Mouse (Mus musculus) c-Kit-negative CD71-positive TER-119-positive erythroid progenitor cells, embryonic 14.5 days (primary cell): ENCODE data around the gene Hist1h2be.
A peak's percentile ranks its signal among the peaks of the same experiment; 100 is the strongest.
"Not testable (repeated sequence)": the region's sequence is repeated elsewhere in the genome, so short reads cannot be mapped to it uniquely, and the experiment has no call there.

ENCODE experiments used
- DNase-seq: peaks from one replicate; pipeline ENCODE4 v3.0.0-alpha.2; 2013; ENCODE audit warnings: low read depth, low spot score

The Hist1h2be gene

DNA sequence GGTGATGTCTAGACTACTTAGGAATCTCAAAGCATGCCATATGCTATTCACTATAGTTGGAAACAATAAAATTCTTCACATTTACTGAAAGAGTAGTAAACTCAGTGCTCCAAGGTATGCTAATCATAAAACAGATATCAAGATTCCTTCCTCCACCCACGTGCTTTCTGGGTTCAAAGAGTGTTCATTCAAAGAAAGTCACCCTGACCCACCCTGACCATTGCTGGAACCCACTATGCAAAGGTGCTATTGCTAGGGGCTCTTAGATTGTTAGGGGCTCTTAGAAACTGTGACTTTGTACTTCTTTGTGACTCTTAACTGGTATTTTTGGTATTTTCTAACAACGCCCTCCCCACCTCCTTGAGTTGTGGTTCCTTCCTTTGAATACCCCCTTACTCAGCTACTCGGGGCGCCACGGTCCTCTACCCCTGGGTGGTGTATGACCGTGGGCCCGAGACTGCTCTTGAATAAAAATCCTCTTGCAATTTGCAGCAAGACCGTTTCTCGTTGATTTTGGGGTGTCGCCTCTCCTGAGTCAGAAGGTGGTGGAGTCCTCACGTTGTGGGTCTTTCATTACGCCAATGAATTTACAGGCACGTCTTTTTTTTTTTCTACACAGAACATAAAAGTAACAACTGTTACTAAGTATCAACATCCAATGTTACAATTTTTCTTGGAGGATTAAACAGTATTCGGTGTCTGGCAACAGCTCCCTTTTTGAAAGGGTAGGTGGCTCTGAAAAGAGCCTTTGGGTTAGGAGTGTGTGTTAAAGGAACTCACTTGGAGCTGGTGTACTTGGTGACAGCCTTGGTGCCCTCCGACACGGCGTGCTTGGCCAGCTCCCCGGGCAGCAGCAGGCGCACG is 47.7 kb downstream of the Hist1h2be start:
- DNase-seq: peak; percentile 47

DNA sequence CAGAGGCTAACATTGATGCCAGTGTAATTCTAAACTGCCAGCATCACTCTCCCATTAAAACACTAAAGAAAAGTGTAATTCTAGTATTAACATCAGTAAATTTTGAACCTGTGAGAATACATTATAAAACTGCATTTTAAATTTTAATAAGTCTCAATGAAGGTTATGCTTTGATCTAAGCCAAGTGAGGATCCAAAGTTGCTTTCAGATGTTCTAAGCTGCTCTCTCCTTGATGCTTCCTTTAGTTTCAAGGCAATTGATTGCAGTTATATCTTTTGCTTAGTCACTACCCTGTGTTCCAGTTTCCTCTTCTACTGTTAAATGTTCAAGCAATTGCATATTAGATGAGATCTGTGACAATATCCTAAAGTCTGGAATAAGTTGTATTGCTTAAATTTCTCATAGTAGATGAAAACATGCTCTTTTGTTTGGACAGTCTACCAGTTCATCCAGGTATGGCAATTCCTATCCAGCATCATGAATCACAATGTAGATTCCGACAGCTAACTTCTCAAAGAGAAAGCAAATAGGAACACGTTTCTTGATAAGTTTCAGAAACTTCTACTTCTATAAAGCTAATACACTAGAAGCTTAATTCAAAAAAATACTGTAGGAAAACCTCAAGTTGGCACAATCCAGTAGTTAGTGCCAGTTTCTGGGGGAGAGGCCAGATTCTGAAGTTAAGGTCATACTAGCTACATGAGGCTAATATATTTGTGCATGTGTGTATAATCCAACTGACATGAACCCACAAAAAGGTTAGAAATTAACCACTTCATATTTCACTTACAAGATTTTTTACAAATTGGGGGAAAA is 48.5 kb downstream of the Hist1h2be start:
- peak; percentile 62 for DNase-seq

DNA sequence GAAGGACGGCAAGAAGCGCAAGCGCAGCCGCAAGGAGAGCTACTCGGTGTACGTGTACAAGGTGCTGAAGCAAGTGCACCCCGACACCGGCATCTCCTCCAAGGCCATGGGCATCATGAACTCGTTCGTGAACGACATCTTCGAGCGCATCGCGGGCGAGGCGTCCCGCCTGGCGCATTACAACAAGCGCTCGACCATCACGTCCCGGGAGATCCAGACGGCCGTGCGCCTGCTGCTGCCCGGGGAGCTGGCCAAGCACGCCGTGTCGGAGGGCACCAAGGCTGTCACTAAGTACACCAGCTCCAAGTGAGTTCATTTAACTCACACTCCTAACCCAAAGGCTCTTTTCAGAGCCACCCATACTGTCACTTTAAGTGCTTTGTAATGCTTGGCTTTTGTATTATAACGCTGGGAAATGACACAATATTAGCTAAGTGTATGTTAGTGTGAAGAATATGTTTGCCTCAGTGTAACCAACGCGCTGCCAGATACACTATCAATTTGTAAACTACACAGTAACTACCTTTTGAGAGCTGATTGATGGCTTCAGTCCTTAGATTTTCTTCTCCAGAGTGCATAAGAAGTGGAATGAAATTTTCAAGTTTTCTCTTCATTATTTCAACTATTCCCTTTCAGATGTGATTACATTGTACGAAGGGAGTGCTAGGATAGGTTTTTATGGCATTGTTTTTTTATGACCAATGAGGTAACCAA is 49.3 kb downstream of the Hist1h2be start:
- peak; percentile 57 for DNase-seq

DNA sequence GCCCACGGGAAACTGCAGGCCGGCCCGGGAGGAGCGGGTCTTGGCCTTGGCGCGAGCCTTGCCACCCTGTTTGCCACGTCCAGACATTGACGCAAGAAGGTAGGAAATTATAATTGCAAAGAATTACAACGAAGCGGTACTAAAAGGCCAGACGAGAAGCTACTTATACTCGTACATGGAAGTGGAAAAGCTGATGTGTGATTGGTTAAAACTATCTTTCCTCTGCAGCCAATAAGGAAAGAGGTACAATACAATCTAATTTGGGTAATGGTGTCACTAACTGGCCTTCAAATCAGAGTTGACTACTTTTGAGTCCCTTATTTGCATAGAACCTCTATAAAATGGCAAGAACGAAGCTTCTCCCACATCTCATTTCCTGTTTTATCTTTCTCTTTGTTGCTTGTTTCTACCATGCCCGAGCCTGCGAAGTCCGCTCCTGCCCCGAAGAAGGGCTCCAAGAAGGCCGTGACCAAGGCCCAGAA is 49.9 kb downstream of the Hist1h2be start, which contains the start of the genes Hist1h2ae and Hist1h2bg:
Gene Hist1h2ae, minus strand, starts transcription at position 199 of the 482 bp plus-strand sequence.
Gene Hist1h2bg, plus strand, starts transcription at position 375 of the 482 bp plus-strand sequence.
- DNase-seq: peak; percentile 93

DNA sequence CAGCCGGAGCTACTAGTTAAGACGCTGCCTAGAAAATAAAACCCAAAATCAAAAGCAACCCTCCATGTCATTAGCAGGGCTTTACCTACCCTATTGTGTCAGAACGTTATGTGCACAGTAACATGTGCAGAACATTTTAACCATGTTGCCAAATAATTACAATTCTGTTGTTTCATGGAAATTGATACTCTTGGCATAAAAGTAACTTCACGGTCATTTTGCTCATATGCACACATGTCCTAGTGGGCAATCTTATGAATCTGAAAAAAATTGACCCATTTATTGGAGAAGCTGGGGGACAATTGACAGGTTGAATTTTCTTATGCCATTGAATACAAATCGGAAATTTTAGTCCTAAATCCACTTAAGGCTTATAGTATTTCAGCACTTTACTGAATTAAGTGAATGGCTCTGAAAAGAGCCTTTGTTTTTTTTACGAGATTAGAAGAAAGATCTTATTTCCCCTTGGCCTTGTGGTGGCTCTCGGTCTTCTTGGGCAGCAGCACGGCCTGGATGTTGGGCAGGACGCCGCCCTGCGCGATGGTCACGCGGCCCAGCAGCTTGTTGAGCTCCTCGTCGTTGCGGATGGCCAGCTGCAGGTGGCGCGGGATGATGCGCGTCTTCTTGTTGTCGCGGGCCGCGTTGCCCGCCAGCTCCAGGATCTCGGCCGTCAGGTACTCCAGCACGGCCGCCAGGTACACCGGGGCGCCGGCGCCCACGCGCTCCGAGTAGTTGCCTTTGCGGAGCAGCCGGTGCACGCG is 50.5 kb downstream of the Hist1h2be start:
- DNase-seq: peak; percentile 49

DNA sequence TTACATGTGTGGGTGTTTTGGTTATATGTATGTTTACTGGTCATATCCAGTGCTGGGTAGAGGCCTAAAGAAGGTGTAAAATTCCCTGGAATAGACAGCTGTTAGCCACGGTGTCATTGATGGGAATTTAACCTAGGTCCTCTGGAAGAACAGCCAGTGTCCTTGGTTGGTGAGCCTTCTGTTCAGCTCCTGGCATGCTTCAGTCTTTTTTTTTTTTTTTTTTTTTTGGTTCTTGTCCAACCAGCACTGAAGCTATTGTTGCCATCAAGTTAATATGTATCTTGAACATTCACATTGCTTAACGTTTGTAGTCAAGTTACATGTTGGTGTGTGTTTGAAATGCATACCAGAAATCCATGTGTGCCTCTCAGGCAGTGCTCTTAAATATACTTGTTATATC is 56.4 kb downstream of the Hist1h2be start:
- no peak for DNase-seq

DNA sequence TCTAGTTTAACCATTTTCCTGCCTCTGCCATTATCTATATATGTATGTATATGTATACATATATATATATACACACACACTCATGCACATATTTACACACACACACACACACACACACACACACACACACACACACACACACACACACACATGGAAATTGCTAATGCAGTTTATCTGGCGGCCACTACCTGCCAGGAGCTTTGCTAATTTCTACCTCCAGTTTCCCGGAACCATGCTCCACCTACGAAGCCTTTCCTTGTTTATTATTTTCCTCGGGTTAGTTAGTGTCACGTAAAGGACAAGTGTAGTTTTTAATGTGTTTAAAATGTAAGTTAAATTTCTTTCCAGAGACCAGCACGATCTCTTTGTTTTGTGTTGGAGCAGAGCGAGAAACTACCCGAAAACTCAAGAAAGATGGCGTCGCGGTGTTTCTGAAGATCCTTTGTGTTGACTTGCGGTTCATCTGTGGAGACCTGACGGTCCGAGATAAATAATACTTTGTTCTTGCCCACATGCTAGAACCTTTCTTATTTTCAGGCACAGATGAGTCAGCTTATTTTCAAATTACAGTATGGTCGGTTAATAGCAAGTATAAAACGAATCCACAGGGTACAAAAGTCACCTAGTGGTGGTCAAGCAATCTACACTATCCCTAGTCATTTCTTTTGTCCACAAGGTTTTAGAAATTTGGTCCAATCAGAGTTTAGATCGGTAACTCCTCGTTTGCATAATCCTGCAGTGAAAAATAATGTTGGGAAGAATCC is 58.0 kb downstream of the Hist1h2be start:
- no peak for DNase-seq

DNA sequence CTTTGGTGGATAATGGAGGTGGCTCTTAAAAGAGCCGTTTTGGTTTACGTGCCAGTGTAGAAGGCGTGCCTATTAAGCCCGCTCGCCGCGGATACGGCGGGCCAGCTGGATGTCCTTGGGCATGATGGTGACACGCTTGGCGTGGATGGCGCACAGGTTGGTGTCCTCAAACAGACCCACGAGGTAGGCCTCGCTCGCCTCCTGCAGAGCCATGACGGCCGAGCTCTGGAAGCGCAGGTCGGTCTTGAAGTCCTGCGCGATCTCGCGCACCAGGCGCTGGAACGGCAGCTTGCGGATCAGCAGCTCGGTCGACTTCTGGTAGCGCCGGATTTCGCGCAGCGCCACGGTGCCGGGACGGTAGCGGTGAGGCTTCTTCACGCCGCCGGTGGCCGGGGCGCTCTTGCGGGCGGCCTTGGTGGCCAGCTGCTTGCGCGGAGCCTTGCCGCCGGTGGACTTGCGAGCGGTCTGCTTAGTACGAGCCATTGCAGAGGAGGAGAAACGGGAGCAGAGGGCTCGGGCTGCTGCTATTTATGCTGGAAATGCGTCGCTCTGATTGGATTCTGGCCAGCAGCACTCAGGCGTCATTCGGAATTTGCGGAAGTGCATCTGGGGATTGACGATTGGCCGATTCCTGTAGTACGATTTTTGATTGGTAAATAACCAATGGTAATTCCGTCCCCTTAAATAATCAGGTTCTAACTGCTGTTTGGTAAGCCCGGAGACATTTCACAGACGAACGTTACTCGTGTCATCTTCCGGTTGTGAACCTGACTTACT is 58.9 kb downstream of the Hist1h2be start, which contains the start of gene Hist1h3e:
Gene Hist1h3e, minus strand, starts transcription at position 487 of the 777 bp plus-strand sequence.
- DNase-seq: peak; percentile 94

DNA sequence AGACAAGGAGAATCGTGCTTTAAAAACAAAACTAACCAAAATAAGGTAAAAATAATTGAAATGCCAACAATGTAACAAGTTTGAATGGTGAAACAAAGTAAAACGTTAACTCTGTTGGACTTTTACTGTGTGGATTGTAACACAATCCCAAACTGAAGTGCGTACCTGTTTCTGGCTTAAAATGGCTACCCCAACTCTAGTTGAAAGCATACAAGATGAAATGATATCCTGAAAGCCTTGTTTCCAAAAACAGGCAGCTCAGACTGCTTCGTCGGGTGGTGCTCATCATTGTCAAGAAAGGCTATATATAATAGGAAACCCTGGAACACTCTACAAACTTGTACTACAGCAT is 59.4 kb downstream of the Hist1h2be start:
- DNase-seq: not testable (repeated sequence)

DNA sequence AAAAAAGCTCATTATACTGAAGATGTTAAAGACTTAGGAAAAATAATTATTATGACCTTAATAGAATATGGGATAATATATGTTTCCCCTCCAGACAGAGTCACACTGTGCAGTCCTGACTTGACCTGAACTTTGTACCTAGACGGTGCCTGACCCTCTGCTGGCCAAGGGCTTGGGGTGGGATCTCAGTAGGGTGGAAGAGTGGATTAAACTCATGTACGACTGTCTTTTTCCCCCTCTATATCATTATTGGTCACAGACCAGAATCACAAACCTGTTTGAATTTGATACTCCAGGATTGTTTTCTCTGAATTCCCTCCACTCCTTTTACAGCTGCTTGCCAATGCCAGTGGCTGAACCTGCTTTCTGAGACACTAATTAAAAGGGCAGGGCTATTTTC is 60.2 kb downstream of the Hist1h2be start:
- not testable (repeated sequence) for DNase-seq

DNA sequence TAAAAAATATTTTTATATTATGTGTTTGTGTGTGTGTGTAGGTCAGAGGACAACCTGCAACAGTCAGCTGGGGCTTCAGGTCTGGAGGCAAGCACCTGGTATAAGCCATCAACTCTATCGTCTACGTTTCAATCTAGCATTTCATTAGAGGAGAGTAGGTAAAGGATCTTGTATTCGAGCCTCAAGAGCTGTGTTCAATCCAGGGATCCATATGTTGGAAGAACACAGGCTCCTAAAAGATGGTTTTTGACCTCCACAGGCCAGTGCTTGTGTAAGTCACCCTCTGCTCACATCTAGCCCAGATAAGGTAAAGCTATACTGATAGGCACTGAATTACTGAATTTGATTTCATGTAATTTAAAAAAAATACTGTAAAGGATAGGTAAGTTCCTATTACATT is 64.0 kb downstream of the Hist1h2be start:
- DNase-seq: no peak

DNA sequence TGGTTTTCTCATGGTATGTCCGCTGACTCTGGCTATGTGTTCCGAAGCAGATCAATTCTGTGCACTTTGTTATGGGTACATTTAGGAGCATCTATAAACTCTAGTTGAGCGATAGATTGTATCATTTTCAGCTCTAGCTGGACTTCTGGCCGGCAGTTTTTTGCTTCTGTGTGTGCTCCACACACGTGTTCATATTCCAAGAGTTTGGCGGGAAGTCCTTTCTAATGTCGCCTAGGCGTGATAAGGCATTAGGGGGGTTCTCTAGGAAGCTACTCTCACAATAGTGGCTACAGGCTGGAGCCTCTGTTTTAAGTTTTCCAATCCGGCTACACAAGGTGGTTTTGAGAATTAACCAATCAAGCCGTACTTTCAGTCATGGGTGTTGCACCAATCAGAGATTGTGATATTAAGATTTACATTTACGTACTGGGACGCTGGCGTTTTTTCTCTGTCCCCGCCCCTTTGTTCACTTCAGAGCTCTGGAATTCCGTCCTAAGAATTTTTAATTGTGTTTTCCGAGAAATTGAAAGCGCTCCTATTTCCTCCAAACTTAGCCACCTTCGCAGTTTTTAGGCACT is 65.0 kb downstream of the Hist1h2be start:
- DNase-seq: peak; percentile 83

DNA sequence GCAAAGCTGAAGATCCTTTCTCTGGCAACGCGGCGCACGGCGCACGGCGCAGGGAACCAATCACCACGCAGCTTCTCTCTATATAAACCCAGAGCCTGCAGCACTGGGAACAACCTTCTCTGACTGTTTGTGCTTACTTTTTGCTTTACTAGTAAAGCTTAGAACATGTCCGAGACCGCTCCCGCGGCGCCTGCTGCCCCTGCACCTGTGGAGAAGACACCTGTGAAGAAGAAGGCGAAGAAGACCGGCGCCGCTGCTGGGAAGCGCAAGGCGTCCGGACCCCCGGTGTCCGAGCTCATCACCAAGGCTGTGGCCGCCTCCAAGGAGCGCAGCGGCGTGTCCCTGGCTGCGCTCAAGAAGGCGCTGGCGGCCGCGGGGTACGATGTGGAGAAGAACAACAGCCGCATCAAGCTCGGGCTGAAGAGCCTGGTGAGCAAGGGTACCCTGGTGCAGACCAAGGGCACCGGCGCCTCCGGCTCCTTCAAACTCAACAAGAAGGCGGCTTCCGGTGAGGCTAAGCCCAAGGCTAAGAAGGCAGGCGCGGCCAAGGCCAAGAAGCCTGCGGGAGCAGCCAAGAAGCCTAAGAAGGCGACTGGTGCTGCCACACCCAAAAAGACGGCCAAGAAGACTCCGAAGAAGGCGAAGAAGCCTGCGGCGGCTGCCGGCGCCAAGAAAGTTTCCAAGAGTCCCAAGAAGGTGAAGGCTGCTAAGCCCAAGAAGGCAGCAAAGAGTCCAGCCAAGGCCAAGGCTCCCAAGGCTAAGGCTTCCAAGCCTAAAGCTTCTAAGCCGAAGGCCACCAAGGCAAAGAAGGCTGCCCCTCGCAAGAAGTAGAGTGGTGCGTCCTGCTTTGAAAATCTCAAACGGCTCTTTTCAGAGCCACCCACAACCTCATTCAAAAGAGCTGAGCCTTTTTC is 65.7 kb downstream of the Hist1h2be start:
- peak; percentile 89 for DNase-seq

DNA sequence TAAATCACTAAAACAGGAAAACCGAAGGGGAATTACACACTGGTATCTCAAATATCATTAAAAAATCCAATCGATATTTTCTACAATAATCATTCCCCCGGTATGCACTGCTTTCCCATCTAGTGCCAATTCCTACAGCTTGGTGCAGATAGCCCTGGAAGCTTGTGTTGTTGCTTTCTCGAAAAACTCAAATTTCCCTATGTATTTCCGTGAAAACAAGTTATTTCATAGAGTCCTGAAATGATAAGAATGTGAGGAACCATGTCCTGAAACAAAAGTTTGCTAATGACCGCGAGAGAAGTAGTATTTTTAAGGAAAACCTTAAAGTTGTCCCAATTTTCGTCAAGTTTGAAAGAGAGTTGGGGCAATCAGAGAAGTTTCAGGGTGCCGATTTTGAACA is 66.5 kb downstream of the Hist1h2be start:
- no peak for DNase-seq

DNA sequence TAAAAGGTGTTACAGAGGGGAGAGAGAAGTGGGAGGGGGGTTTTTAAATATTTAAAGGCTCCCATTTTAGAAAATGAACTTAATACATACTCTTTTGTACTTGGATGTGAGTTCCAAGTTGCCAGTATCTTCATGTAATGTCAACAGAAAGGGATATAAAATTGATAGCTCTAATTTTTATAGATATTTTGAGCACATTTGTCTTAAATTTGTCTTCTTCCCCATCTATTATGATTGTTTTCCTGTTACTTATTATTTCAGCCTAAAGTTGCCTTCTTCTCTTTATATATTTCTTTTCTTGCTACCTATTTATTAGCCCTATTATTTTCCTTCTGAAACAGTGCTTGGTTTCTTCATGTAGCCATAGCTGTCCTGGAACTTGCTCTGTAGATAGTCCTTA is 68.0 kb downstream of the Hist1h2be start, which contains the start of gene Hist1h1d:
Gene Hist1h1d, plus strand, starts transcription at position 301 of the 400 bp plus-strand sequence.
- no peak for DNase-seq

DNA sequence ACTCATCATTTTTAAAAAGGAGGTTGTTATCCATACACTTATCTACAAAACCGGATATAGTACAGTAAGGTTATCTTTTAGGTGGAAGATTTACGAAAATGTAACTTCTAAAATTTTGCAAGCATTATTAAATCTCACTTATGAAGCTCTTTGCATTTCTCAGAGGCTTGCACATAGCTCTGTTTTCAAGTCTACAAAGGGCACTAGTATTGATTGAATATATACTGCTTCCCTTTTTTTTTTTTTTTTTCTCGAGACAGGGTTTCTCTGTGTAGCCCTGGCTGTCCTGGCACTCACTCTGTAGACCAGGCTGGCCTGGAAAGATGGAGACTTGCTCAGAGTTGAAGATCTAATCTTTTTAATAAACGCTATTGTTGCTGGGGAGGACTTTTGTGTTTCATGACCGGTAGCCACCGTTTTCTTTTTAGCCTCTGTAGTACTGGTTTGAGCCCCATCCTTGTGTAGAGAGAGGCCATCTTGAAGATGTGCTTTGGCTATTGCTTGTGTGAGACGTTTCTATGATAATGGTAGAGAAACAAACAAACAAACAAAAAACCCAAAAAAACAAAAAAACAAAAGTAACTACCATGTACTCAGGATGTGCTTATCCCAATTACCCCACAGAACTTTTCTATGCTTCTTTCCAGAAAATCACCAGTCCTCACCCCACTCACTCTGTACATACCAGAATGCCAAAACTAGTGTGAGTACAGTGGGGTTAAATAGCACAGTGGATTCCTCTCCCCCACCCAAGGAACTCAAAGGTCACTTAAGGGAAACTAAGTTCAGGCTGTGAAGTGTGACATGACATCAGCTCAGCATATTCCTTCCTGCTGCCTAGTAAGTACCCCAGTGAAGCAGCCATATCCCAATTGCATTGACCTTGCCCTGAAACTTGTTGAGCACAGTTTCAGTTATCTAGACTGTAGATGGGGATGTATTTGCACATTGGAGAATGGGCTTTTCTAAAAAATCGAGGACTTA is 68.7 kb downstream of the Hist1h2be start:
- DNase-seq: no peak
